Mouse (Mus musculus): ENCODE data around the gene Dazap1. TPM values are rescaled to one million over a fixed set of nuclear protein-coding genes. Genes with fewer than 3 reads are reported as not detected.
"Not testable (repeated sequence)": the region's sequence is repeated elsewhere in the genome, so short reads cannot be mapped to it uniquely, and the experiment has no call there.

The Dazap1 gene
- 66.8 and 74.5 TPM in 2 replicates for polyA plus RNA-seq (2012; rRNA removed)

DNA sequence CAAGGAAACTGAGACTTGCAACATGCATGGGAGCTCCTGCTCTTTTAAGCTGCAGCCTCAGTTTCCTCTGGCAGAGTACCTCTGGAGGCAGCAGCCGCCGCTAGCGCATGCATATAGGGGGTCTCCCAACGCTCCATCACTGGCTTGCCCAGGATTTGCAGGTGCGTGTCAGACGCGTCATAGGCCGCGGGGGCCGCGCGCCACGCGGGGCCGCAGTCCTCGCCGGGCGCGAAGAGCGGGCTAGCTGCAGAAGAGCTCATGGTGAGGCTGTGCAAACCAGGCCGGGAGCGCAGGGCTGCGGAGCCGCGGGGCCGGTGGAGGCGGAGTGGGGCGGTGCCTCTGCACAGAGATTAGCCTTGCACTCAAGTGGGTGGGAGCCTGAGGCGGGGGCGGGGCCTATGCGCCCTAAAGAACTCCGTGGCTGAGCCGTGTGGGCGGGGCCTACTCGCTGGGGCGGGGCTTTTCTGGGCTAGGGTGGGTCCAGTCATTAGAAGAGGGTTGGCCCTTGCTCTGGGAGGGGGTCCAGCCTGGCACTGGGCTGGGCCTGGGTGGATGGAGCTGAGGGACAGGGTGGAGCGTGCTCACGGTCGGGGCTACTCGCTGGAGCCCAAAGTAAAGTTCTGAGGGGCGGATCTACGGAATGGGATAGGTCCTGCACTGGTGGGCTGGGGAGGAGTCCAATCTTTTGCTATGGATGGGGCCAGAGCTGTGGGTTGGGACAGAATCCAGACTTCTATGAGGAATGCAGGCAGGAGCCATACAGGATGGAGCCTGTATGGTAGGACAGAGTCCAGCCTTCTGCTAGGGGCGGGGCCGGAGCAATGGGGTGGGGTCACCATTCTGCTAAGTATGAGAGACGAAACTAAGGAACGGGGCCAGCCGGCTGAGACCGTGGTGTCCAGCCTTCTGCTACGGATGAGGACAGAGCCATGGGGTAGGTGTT is at the start of gene Dazap1, which contains the start of gene Gamt:
Dazap1 (plus strand) TSS at position 845 of the 943 bp plus-strand sequence.
Gamt (minus strand) TSS at position 371 of the 943 bp plus-strand sequence.
- WGBS, result under 1% methylated on average over 49 of the region's 49 CpGs
- peak within 1 kb of the TSS; percentile 58 for H3K4me3 ChIP-seq (ENCODE audit: extremely low read depth, insufficient read depth, insufficient read length)
- H3K27ac ChIP-seq (ENCODE audit: insufficient read depth, low read length), result peak within 1 kb of the TSS; percentile 86
- H3K27me3 ChIP-seq (ENCODE audit: control insufficient read depth, insufficient read depth, low read length), result no peaks in the 10 kb centered on the region
- peaks cover 12% of the 10 kb centered on the region for H3K36me3 ChIP-seq (ENCODE audit: control insufficient read depth, insufficient read depth, low read length)
- DNase-seq (ENCODE audit: low read depth in 1 of 2, low spot score in 2 of 2), result peak; percentile 77 to 95
- H3K4me1 ChIP-seq (ENCODE audit: control insufficient read depth, insufficient read depth, insufficient read length), result peaks cover 8% of the 10 kb centered on the region
- TF ChIP-seq CTCF (IDR thresholded peaks at IDR 0.05; ENCODE audit: extremely low read depth, insufficient read depth, insufficient read length, insufficient replicate concordance) (no peak), POLR2A (IDR thresholded peaks at IDR 0.05; ENCODE audit: low read depth, low read length) (no peak)

GRCm38 (mm10) chr10:80211547-80212103 is 49.7 kb upstream of the Dazap1 start:
- H3K36me3 ChIP-seq (ENCODE audit: control insufficient read depth, insufficient read depth, low read length); H3K4me1 ChIP-seq (ENCODE audit: control insufficient read depth, insufficient read depth, insufficient read length); H3K27ac ChIP-seq (ENCODE audit: insufficient read depth, low read length); H3K27me3 ChIP-seq (ENCODE audit: control insufficient read depth, insufficient read depth, low read length); H3K4me3 ChIP-seq (ENCODE audit: extremely low read depth, insufficient read depth, insufficient read length): not testable (repeated sequence)
- DNase-seq (ENCODE audit: low read depth in 1 of 2, low spot score in 2 of 2), result peak in 1 of 2 experiments; percentile 11
- 63% methylated on average over 7 of the region's 7 CpGs for WGBS

DNA sequence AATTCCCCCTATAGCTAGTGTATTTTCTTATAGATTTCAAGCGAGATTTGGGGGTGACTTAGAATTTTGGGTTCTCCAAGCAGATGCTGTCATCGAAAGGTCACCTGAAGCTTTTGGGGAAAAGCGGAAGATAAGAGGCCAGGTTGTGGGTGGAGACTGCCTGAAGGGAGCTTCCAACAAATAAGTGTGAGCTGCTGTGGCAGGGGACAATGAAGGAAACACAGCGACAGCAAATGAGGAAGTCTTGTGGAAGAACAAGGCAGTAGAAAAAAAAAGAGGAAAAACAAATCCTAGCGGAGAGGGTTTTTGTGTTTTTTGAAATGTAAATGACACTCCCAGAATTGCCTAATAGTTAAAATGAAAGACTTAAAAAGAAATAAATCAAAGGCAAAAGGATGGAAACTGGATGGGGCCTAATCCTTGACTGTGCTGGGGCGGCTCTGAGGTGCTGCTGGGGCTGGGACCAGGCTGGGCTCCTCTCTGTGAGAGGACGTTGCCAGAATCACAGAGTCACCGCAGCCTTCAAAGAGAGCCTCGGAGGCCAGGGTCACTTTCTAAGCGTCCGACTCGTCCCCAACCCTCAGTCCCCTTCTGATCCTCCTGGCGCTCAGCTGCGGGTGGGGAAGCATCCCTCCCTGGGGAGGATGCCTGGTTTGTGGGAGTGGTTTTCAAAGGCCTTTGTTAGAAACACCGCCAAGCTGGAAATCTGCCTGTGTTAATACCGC is 46.1 kb upstream of the Dazap1 start:
- no peaks in the 10 kb centered on the region for H3K36me3 ChIP-seq (ENCODE audit: control insufficient read depth, insufficient read depth, low read length)
- H3K4me3 ChIP-seq (ENCODE audit: extremely low read depth, insufficient read depth, insufficient read length), result no peak overlapping the region
- WGBS, result 55% methylated on average over 16 of the region's 16 CpGs
- DNase-seq (ENCODE audit: low read depth in 1 of 2, low spot score in 2 of 2), result no peak
- H3K27ac ChIP-seq (ENCODE audit: insufficient read depth, low read length), result no peak overlapping the region
- no peaks in the 10 kb centered on the region for H3K27me3 ChIP-seq (ENCODE audit: control insufficient read depth, insufficient read depth, low read length)
- no peaks in the 10 kb centered on the region for H3K4me1 ChIP-seq (ENCODE audit: control insufficient read depth, insufficient read depth, insufficient read length)
- TF ChIP-seq POLR2A (IDR thresholded peaks at IDR 0.05; ENCODE audit: low read depth, low read length) (no peak), CTCF (IDR thresholded peaks at IDR 0.05; ENCODE audit: extremely low read depth, insufficient read depth, insufficient read length, insufficient replicate concordance) (no peak)

GRCm38 (mm10) chr10:80220676-80221075 is 40.6 kb upstream of the Dazap1 start:
- DNase-seq (ENCODE audit: low read depth in 1 of 2, low spot score in 2 of 2), result no peak
- H3K36me3 ChIP-seq (ENCODE audit: control insufficient read depth, insufficient read depth, low read length), result no peaks in the 10 kb centered on the region
- 86% methylated on average over 7 of the region's 9 CpGs for WGBS
- no peaks in the 10 kb centered on the region; the same call in 1 of the 2 replicates for H3K4me1 ChIP-seq (ENCODE audit: control insufficient read depth, insufficient read depth, insufficient read length)
- H3K4me3 ChIP-seq (ENCODE audit: extremely low read depth, insufficient read depth, insufficient read length), result no peak overlapping the region
- no peak for TF ChIP-seq CTCF (IDR thresholded peaks at IDR 0.05; ENCODE audit: extremely low read depth, insufficient read depth, insufficient read length, insufficient replicate concordance)
- no peak for TF ChIP-seq POLR2A (IDR thresholded peaks at IDR 0.05; ENCODE audit: low read depth, low read length)
- H3K27me3 ChIP-seq (ENCODE audit: control insufficient read depth, insufficient read depth, low read length), result no peaks in the 10 kb centered on the region
- no peak overlapping the region for H3K27ac ChIP-seq (ENCODE audit: insufficient read depth, low read length)

- H3K27ac ChIP-seq (ENCODE audit: insufficient read depth, low read length); H3K36me3 ChIP-seq (ENCODE audit: control insufficient read depth, insufficient read depth, low read length); H3K27me3 ChIP-seq (ENCODE audit: control insufficient read depth, insufficient read depth, low read length); H3K4me1 ChIP-seq (ENCODE audit: control insufficient read depth, insufficient read depth, insufficient read length); DNase-seq (ENCODE audit: low read depth in 1 of 2, low spot score in 2 of 2); H3K4me3 ChIP-seq (ENCODE audit: extremely low read depth, insufficient read depth, insufficient read length): not testable (repeated sequence)
- 12% methylated on average over 2 of the region's 2 CpGs for WGBS
These were observed 38.1 kb upstream of the Dazap1 start for GRCm38 (mm10) chr10:80223137-80223536.

DNA sequence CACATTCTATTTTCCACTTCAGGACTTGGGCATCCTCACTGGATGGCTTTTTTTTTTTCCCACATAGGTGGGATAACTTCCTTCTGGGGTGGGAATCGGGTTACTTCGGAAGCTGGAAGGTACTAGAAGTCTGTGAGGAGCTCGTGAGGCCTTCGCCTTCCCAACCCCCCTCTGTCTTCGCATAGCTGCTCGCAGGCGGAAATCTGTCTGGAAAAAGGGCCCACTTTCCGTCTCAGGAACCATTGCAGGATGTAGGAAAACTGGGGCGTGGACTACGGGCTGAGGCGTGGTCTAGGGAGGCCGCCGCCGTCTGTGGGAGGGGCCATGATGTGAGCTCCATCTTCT is 35.2 kb upstream of the Dazap1 start:
- H3K27ac ChIP-seq (ENCODE audit: insufficient read depth, low read length), result 0 out of 2 replicates have a peak overlapping the region, but pooled peaks have one; percentile 1
- H3K4me1 ChIP-seq (ENCODE audit: control insufficient read depth, insufficient read depth, insufficient read length), result no peaks in the 10 kb centered on the region; the same call in 1 of the 2 replicates
- TF ChIP-seq CTCF (IDR thresholded peaks at IDR 0.05; ENCODE audit: extremely low read depth, insufficient read depth, insufficient read length, insufficient replicate concordance) (no peak), POLR2A (IDR thresholded peaks at IDR 0.05; ENCODE audit: low read depth, low read length) (no peak)
- WGBS, result 4% methylated on average over 14 of the region's 14 CpGs
- H3K36me3 ChIP-seq (ENCODE audit: control insufficient read depth, insufficient read depth, low read length), result peaks cover 15% of the 10 kb centered on the region
- no peaks in the 10 kb centered on the region for H3K27me3 ChIP-seq (ENCODE audit: control insufficient read depth, insufficient read depth, low read length)
- peak overlapping the region; percentile 42 for H3K4me3 ChIP-seq (ENCODE audit: extremely low read depth, insufficient read depth, insufficient read length)
- no peak for DNase-seq (ENCODE audit: low read depth in 1 of 2, low spot score in 2 of 2)

Data from spleen, adult 2 months (tissue).